Mouse (Mus musculus): Measurements from ENCODE around the gene Slit3.

Slit3 gene

DNA sequence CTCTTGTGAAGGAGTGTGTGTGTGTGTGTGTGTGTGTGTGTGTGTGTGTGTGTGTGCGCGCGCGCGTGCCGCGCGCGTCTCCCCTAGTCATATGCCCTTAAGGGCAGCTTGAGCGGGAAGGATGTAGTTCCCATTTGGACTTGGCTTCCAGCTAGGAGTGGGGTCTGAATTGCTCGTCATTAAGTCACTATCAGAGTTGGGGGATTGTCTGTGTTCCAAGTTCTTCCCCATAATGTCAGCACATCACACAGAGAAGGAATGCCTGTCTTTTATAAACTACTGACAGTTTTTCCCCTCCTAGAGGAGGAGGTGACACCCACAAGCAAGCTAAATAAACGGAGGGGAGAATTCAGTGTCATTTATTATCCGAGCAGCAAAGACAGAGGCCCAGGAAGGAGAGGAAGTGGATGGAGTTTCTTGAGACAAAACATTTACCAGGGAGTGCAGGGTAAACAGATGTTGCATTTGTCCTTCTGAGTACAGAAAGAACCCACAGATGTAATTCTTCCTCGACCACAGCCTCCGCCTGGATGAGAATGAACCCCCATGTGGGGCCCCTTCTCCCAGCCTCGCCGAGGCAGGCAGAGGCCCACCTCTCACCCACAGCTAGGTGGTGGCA is 3.6 kb downstream of the Slit3 start:
- no peak for DNase-seq (ENCODE audit: low spot score)

- peak; percentile 39 for DNase-seq (ENCODE audit: low spot score)
Measured at GRCm38 (mm10) chr11:35125108-35125490, 4.1 kb downstream of the Slit3 start.

GRCm38 (mm10) chr11:35131740-35132139 is 10.7 kb downstream of the Slit3 start:
- no peak for DNase-seq (ENCODE audit: low spot score)

DNA sequence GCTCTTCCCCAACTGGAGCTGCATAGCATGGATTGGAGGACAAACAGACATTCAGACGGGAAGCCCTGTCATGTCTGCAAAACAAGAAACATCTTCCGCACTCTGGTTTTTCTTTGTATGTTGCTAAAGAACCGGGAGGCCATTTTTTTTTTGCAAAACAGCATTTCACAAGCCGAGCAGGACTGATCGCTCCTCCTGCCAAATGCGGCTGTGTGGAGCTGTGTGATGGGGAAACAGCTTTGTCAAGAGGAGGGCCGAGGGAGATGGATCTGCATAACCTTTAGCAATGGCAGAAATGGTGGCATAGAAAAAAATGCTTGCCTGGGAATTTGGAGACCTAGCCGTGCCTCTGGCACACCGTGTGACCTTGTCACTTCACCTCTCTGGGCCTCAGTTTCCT is 15.6 kb downstream of the Slit3 start:
- no peak for DNase-seq (ENCODE audit: low spot score)

DNA sequence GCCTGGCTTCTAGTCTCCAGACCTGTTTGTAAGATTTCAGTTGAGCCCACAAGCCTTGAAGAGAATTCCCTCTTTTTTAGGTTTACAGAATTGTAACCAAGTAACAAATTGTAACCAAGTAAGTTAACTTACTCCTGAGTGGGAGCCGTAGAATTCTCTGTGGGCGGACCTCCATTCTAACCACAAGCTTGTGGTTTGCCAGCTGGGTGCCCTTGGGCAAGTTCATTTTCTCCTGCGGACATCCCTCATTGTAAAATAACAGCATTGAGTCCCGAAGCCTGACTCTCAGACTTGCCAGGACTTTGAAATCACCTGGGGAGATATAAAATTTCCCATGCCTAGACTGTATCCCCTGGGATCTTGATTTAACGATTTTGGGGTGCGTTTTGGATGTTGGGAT is 19.1 kb downstream of the Slit3 start:
- no peak for DNase-seq (ENCODE audit: low spot score)

DNA sequence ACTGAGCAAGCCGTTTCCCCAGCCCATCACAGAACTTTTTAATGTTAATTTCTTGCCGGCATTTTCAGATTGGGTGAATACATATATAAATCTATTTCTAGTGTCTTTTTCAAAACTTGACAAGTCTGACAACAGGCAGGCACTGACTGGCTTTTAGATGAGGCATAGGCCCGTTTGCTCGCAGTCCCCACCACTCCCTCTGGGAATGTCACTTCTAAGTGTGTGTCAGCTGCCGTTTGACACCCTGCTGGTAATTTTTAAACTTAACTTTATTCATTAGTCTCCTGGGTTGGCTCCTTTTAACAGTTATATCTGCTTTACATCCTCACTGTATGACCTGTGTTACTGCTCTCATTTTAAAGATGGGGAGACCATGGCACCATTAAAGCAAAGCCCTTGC is 21.2 kb downstream of the Slit3 start:
- no peak for DNase-seq (ENCODE audit: low spot score)

- no peak for DNase-seq (ENCODE audit: low spot score)
Measured at GRCm38 (mm10) chr11:35142698-35143360, 21.8 kb downstream of the Slit3 start.

DNA sequence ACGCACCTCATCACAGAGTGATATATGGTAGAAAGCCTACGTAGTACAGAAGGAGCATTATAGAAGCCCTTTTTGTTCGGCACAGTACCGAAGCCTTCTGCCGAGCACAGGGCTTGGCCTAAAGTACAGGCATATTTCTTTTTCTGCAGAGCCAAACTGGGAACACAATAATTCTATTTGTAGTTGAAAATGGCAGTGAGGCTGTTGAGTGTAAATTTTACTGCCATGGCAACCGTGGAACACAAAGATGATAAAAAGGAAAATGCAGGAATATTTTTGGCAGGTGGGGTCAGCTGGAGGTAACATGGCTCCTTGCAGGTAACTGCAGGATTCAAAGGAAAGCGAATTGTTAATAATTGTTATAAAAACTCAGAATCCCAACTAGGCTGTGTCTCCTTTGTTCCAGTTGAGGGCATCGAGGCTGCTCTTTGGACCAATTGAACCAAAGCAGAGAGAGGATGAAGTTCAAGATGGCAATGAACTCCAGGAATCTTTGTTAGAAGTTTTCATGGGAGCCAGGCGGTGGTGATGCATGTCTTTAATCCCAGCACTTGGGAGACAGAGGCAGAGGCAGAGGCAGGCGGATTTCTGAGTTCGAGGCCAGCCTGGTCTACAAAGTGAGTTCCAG is 26.9 kb downstream of the Slit3 start:
- no peak for DNase-seq (ENCODE audit: low spot score)

DNA sequence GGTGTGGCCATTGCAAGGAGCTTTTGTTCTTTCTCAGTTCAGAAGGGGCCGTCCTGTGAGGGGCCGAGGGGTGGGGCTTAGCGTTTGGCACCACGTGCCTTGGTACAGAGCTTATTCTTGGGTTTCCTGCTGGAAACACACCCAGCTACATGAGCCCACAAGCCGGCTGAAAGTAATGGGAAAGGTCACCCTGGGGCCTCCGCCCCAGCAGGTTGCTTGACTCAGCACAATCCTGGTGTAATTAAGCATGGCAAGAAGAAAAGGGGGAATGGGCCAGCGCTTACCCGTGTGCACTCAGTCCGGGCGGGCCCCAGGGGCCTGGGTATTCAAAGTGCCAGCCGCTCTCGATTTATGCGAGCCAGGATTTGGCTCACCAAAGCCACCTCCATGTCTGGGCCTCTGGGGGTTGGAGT is 30.5 kb downstream of the Slit3 start:
- DNase-seq (ENCODE audit: low spot score) = no peak

DNA sequence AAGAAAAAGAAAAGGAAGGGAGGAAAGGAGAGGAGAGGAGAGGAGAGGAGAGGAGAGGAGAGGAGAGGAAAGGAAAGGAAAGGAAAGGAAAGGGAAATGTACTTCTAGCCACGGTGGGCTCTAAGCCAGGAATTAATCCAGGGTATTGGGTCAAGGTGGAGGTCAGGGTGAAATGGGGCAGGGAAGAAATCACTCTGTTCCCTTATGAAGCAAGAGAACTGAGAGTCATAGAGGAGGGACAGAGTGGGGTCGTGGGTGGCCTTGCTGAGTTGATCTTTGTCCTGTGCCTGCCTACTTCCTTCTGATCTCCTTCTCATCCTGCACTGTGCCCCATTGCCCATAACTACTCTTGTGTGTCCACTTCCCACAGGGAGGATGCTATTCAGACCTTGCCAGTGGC is 31.9 kb downstream of the Slit3 start:
- no peak for DNase-seq (ENCODE audit: low spot score)

DNA sequence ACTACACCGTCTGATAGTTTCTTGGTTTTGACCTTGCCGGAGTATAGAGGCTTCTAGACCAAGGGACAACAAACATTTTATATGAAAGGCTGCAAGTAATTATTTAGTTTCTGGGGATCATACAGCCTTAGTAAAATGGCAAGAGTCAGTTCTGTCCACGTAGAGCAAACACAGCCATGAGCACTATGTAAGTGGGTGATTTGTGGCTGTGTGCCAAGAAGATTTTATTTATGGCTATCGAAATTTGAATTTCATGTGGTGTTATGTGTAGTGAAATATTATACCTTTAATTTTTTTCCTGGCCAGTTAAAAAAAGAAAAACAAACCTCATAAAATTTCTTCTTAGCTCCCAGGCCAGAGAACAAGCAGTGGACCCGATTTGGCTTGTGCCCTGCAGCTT is 33.4 kb downstream of the Slit3 start:
- no peak for DNase-seq (ENCODE audit: low spot score)

- no peak for DNase-seq (ENCODE audit: low spot score)
Measured at GRCm38 (mm10) chr11:35155281-35155680, 34.3 kb downstream of the Slit3 start.

- DNase-seq (ENCODE audit: low spot score) = no peak
Measured at GRCm38 (mm10) chr11:35156676-35157075, 35.7 kb downstream of the Slit3 start.

- DNase-seq (ENCODE audit: low spot score) = no peak
Measured at GRCm38 (mm10) chr11:35160682-35161211, 39.7 kb downstream of the Slit3 start.

- DNase-seq (ENCODE audit: low spot score) = no peak
Measured at GRCm38 (mm10) chr11:35163396-35163795, 42.4 kb downstream of the Slit3 start.

GRCm38 (mm10) chr11:35167176-35167575 is 46.2 kb downstream of the Slit3 start:
- no peak for DNase-seq (ENCODE audit: low spot score)

GRCm38 (mm10) chr11:35171505-35171904 is 50.5 kb downstream of the Slit3 start:
- no peak for DNase-seq (ENCODE audit: low spot score)

DNA sequence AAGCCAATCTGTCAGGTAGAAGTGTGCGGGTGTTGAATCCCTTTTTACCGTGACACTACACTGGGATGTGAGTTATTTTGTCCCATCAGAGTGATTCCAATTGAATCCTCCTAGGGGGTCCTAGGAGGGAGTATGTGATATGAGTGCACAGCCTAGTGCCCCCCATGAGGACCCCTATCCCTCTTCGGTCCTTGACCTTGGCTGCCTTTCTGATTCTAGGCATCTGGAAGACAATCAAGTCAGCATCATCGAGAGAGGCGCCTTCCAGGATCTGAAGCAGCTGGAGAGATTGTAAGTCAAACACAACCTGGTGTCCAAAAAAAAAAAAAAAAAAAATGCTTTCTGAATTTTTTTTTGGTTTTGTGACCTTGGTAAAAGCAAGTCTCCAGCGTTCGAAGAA is 56.5 kb downstream of the Slit3 start:
- DNase-seq (ENCODE audit: low spot score) = peak; percentile 31

GRCm38 (mm10) chr11:35178144-35178817 is 57.3 kb downstream of the Slit3 start:
- no peak for DNase-seq (ENCODE audit: low spot score)

DNA sequence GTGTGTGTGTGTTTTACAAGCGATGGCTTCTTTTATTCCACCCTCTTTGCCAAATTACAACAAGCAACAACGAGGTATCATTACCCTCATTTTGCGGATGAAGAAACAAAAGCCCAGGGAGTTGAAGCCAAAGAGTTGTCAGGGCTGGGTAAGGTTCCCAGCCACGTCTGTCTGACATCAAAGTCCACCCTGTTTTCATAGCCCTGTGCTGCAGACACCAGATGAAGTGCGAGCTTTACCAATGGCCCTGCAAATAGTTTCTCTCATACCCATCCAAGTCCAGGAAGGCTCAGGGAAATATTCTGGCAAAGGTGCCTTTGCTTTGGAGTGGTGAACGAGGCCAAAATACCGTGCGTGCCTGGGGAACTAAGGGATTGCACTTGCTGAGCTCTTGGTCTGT is 58.3 kb downstream of the Slit3 start:
- DNase-seq (ENCODE audit: low spot score) = peak; percentile 16

DNA sequence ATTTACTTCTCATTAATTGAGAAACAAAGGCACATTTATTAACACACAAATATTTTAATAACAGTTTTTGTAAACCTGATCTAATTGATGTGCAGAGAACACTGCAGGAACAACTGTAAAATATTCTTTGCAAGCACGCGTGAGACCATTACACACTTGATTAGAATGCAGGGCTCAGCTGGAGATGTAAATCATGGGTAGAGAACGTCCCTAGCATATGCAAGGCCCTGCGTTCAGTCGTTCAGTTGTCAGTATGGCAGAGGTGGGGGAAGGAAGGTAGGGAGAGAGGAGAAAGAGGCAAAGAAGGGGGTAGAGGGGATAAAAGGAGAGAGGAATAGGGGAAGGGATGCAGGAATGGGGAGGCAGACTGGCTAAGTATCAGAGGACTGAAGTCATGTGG is 61.9 kb downstream of the Slit3 start:
- no peak for DNase-seq (ENCODE audit: low spot score)

- no peak for DNase-seq (ENCODE audit: low spot score)
Measured at GRCm38 (mm10) chr11:35194826-35195225, 73.8 kb downstream of the Slit3 start.

- peak; percentile 67 for DNase-seq (ENCODE audit: low spot score)
Measured at GRCm38 (mm10) chr11:35196777-35197176, 75.8 kb downstream of the Slit3 start.

All from lung, postnatal 25 days (tissue).